Mouse (Mus musculus): ENCODE measurements at regions not wholly inside any gene's neighbourhood (a gene's known extent, or its start where the extent isn't known, plus 50 kb on each side); places are given as distances from the start of the nearest gene placed in this dataset.

DNA sequence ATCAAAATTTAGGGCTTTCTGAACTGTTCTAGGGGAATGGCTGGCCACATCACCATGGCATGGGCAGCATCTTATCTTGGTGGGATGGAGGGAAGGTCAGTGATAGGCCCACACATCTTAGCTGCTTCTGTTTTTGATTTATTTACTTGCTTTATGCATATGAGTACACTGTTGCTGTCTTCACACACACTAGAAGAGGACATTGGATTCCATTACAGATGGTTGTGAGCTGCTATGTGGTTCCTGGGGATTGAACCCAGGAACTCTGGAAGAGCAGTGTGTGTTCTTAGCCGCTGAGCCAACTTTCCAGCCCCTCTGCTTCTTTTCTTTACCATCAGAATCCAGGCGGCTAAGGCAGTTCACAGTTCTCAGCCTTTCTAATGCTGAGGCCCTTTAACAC lies 260.4 kb downstream of the Dact1 start:
- DNase-seq (ENCODE audit: low read depth, low spot score): no peak

DNA sequence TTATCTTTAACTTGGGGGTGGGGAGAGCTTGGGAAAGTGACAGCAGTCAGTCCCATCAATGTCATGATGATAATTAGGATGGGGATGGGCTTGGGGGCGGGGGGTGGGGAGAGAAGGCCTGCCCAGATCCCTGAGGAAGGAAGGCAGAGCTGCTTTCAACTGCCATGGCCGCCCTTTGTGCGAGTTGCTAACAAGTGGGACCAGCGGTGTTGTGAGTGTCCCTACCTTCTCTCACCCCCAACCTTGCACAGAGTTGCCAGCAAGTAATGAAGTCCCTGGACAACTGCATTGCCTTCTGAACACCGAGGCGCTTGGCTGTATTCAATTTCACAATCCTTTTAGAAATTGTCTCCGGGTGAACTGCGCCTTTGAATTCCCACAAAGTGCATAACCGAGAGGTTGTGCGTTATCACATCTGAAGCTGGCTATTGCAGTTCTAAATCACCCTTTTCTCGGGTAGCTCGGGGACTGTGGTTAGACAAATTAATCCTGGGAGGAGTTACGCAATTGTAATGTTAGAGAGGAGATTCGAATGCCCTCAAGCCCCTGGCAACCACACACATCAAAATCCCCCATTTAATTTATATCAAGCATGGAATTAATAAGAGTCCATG lies 257.9 kb upstream of the Daam1 start:
- DNase-seq (ENCODE audit: low read depth, low spot score): no peak

DNA sequence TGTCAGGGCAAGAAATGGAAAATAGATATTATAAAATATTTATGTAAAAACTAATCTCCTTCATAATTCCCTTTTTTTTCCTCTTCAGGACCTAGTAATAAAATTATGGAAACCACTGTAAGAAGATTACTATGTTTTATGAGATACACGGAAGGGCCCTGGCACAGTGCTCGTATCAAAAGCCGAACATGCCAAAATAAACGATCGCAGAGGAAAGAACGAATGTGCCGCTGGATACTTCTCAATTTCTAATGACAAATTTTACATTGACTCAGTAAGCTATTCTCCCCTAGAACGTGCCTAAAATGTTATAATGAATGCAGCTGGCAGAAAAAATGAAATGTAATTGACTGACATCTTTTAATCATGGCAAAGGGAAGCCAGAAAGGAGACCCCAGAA lies 257.4 kb upstream of the Daam1 start:
- no peak for DNase-seq (ENCODE audit: low read depth, low spot score)

GRCm38 (mm10) chr12:71574685-71575084 lies 256.2 kb upstream of the Daam1 start:
- DNase-seq (ENCODE audit: low read depth, low spot score): no peak

GRCm38 (mm10) chr12:71577349-71577748 lies 253.5 kb upstream of the Daam1 start:
- no peak for DNase-seq (ENCODE audit: low read depth, low spot score)

DNA sequence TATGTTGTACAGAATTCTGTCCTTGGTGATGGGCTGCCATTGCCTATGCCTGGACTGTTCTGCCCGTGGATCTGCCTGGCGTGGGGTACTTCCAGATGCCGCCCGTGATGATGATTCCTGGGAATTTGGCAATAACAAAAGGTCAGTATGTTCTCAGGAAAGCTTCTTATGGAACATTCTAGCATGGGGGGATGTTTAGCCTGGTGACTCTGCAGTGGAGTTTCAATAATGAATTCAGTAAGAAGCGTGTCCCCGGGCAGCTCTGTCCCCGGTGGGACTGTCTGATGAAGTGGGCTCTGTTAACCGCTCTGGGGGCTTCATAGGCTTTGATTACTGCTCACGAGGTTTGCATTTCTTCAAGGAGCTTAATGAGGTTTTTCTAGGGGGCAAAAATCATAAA lies 252.9 kb upstream of the Daam1 start:
- DNase-seq (ENCODE audit: low read depth, low spot score): no peak

- no peak for DNase-seq (ENCODE audit: low read depth, low spot score)
These were observed 252.0 kb upstream of the Daam1 start for GRCm38 (mm10) chr12:71578912-71579311.

- DNase-seq (ENCODE audit: low read depth, low spot score): no peak
These were observed 250.2 kb upstream of the Daam1 start for GRCm38 (mm10) chr12:71580532-71581290.

GRCm38 (mm10) chr12:71584618-71585017 lies 246.3 kb upstream of the Daam1 start:
- no peak for DNase-seq (ENCODE audit: low read depth, low spot score)

GRCm38 (mm10) chr12:71598641-71599040 lies 232.2 kb upstream of the Daam1 start:
- no peak for DNase-seq (ENCODE audit: low read depth, low spot score)

GRCm38 (mm10) chr12:71601091-71601690 lies 229.7 kb upstream of the Daam1 start:
- DNase-seq (ENCODE audit: low read depth, low spot score): no peak

GRCm38 (mm10) chr12:71603136-71603535 lies 227.7 kb upstream of the Daam1 start:
- no peak for DNase-seq (ENCODE audit: low read depth, low spot score)

GRCm38 (mm10) chr12:71606366-71606765 lies 224.5 kb upstream of the Daam1 start:
- DNase-seq (ENCODE audit: low read depth, low spot score): no peak

- DNase-seq (ENCODE audit: low read depth, low spot score): no peak
These were observed 222.9 kb upstream of the Daam1 start for GRCm38 (mm10) chr12:71607966-71608365.

- no peak for DNase-seq (ENCODE audit: low read depth, low spot score)
These were observed 217.6 kb upstream of the Daam1 start for GRCm38 (mm10) chr12:71613326-71613725.

- DNase-seq (ENCODE audit: low read depth, low spot score): no peak
These were observed 215.9 kb upstream of the Daam1 start for GRCm38 (mm10) chr12:71614945-71615344.

- DNase-seq (ENCODE audit: low read depth, low spot score): no peak
These were observed 215.5 kb upstream of the Daam1 start for GRCm38 (mm10) chr12:71615383-71615782.

GRCm38 (mm10) chr12:71616121-71616520 lies 214.8 kb upstream of the Daam1 start:
- no peak for DNase-seq (ENCODE audit: low read depth, low spot score)

DNA sequence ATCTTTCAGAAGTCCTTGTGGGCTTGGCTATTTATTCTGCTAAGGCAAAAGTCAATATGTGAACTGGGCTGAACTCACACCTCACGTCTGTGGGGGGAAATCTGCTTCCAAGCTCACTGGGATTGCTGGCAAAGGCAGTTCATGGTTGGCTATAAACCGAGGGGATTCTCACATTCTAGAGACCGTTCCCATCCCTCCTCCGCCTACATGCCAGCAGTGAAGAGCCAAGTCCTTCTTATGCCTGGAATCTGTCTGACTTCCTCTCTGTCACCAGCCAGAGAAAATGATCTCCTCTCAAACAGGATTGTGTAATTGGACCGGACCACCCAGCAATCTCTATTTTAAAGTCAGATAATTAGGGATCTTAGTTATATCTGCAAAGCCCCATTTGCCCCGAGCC lies 212.4 kb upstream of the Daam1 start:
- no peak for DNase-seq (ENCODE audit: low read depth, low spot score)

- no peak for DNase-seq (ENCODE audit: low read depth, low spot score)
These were observed 211.9 kb upstream of the Daam1 start for GRCm38 (mm10) chr12:71618956-71619355.

DNA sequence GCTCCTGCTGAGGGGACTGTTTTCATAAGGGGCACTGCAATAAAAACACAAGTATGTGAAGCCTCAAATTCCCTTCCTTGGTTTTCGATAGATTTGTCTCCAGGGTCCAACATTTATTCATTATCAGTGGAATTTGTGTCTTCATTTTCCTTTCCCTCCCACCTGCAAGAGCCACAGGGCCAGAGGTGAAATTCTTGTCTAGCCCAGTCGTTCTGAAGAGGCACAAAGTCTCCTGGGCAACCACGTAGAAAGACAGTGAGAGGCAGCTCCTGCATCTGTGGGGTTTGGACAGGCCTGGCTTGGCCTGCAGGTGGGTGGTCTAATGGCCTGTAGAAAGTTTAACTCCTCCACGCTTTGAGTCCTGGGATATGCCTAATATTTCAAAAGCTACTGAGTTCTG lies 211.3 kb upstream of the Daam1 start:
- DNase-seq (ENCODE audit: low read depth, low spot score): no peak

DNA sequence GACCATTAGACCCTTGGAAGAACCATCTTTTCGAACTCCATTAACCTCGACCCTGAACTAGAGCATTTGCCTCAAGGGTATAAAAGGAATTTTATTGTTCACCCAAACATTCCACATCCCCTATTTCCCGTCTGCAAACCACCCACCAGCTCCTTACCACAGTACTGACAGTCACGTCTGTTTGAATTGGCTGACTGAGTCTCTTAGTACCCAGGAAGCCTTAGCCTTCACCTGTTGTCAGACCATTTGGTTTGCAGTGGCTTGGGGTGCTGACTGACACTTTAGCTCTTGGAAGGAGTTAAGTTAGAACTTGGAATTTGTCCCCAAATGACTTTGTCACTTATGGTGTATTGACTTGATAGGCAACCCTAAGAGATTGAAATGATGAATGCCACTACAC lies 209.3 kb upstream of the Daam1 start:
- no peak for DNase-seq (ENCODE audit: low read depth, low spot score)

GRCm38 (mm10) chr12:71622761-71623160 lies 208.1 kb upstream of the Daam1 start:
- DNase-seq (ENCODE audit: low read depth, low spot score): no peak
